Mouse (Mus musculus) layer of hippocampus, adult 2 months (tissue): ENCODE measurements at regions not wholly inside any gene's neighbourhood (a gene's known extent, or its start where the extent isn't known, plus 50 kb on each side); places are given as distances from the start of the nearest gene placed in this dataset.

Experiments used
- DNase-seq, 2 experiments: peaks; one replicate each; pipeline ENCODE4 v3.0.0; 2022; ENCODE audit warnings: low spot score in 2 of 2
- H3K27ac ChIP-seq: fragments of 200-600 bp; 2 replicates; pipeline ENCODE4 v1.8.1; 2022
- H3K4me3 ChIP-seq: fragments of 200-600 bp; 2 replicates; pipeline ENCODE4 v1.8.1; 2022; ENCODE audit warnings: mild to moderate bottlenecking
- CTCF ChIP-seq: fragments of 200-600 bp; conservative IDR thresholded peaks from 2 replicates; pipeline ENCODE4 v1.8.1; 2022; ENCODE audit warnings: antibody characterized with exemption, mild to moderate bottlenecking, moderate library complexity

DNA sequence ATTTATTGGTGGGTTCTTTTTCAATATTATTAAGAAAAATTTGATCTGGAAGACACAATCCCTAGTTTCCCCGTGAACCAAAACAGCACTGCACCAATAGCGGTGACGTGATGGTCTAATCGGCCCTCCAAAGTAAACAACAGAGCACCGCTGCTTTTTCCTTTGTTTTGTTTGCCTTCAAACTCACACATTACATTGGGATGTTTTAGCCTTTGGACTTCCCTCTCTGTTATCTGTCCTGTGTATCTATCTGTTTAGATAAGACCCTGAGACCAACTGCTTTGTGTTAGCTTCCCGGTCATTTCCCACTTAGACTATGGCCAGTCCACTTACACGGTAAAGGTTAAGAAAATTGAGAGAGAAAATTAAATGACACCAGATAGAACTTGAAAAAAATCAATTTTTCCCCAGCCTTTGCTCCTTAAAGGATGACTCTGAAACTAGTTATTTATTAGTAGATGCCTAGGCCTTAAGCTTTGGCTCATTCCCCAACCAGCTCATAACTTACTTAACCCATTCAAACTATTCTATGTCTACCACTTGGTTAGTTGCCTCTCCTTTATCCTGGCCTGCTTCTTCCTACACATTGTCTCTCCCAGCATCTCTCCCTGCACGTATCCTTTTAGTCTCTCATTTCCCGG is 257.0 kb upstream of the Lyplal1 start:
- no peak for TF ChIP-seq CTCF
- Histone ChIP-seq H3K27ac (no peak overlapping the region), H3K4me3 (no peak overlapping the region)
- no peak for DNase-seq

DNA sequence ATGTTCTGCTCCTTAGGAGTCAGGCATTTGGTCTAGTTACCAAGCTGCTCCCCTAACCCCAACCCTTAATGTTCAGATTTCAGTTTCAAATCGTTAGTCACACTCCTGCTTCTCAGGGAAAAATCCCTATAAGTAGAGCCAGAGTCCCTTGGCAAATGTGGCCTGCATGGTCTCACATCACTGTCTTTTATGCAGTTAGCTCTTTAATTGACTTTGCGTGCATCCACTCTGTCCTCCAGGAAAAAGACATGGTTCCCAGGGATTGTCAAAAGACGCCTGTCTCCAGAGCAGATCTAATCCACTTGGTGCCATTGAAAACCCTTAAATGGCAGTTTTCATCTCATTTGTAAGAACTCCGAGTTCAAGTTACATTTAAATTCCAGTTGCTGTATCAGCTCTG is 256.3 kb upstream of the Lyplal1 start:
- no peak overlapping the region for H3K4me3 ChIP-seq
- TF ChIP-seq CTCF: no peak
- H3K27ac ChIP-seq: no peak overlapping the region
- no peak for DNase-seq

DNA sequence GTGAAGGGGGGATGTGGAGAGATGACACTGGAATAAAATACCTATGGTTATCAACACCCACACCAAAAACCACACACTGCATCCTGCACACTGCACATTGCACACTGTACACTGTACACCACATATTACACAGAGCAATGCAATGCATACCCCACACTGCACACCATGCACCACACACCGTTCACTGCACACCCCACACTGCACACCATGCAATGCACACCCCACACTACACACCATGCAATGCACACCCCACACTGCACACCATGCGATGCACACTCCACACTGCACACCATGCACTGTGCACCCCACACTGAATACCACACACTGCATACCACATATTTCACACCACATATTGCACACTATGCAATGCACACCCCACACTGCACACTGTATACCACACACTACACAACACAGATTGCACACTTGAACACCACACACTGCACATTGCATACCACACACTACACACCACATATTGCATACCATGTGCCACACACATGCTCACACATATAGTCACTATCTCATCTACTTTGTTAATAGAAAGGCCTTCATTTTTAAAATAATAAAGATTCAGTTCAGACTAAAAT is 255.8 kb upstream of the Lyplal1 start:
- no peak for TF ChIP-seq CTCF
- no peak for DNase-seq
- Histone ChIP-seq H3K27ac (no peak overlapping the region), H3K4me3 (no peak overlapping the region)

DNA sequence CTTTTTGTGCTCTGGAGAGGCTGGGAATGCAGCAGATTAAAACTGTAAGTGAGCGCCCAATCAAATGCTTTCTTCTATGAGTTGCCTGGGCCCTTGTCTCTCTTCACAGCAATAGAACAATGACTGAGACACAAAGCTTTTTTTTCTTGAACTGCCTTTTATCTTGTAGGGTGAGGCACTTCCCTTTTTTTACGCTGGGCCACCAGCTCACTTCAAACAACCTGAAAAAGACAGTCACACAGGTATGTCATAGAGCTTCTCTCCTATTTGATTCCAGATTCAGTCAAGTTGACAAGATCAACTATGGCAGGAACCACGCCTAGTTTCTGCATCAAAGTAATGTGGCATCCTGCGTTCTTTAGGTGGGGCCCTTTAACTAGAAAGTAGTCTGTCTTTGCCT is 246.2 kb upstream of the Lyplal1 start:
- no peak overlapping the region for H3K4me3 ChIP-seq
- DNase-seq: no peak
- no peak for TF ChIP-seq CTCF
- H3K27ac ChIP-seq: no peak overlapping the region

DNA sequence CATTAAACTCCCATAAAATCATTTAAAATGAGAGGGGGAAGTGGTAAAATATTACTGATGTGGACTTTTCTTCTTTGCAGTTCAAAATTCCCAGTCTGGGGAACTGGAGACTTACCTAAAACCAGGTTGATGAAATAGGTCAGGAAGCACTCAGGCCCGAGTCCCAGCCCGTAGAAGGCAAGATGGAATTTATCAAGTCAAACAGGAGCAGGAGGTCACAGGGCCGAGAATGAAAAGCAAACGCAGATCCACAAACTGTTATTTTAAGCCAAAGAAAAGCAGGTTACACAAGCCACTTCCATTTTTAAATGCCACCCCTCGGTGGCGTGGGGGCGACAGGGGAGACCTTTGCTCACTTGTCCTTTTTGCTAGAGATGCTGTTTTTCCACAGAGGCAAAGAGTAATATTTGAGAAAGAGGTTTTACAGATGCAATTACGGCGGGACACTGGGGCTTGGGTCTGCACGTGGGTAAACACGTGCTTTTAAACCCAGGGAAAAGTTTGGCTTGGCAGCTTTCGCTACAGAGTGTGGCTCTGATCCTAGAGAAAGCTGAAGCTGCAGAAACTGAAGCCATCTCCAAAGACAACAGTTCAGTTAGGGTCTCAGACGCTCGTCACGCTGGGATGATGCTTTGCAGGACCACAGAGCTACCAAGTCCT is 241.0 kb upstream of the Lyplal1 start:
- Histone ChIP-seq H3K27ac (no peak overlapping the region), H3K4me3 (peak overlapping the region; percentile 8; the same call in 1 of the 2 replicates)
- DNase-seq: no peak
- TF ChIP-seq CTCF: no peak

DNA sequence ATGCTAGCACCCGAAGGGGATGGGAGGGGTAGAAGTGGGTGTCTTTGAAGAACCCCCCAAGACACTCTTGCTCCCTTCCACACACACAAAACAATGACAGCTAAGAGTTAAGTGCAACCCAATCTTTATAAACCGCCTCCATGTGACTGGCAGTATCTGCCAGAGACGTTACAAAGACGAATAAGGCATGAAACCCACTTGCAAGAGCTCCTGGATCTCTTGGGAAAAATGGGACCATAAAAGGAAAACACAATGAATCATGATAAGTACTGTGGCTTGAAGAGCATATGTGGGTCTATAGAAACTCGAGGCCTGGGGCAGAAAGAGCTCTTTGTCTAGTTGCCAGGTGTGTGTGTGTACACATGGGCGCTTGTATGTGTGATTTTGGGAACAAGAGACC is 237.6 kb upstream of the Lyplal1 start:
- H3K27ac ChIP-seq: no peak overlapping the region
- H3K4me3 ChIP-seq: no peak overlapping the region
- no peak for TF ChIP-seq CTCF
- no peak for DNase-seq

DNA sequence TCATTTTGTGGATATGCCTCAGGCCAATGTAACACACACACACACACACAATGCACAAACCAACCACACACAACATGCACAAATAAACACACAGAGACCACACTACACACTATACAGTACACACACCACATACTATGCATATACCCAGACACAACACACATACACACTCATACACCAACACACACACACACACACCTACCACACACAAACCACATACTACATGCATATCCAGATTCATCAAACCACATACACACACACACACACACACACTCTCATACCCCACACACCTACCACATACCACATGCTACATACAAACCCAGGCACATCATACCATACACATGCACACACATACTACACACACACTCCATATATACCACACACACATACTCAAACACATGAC is 237.0 kb upstream of the Lyplal1 start:
- Histone ChIP-seq H3K27ac (no peak overlapping the region), H3K4me3 (no peak overlapping the region)
- DNase-seq: no peak
- no peak for TF ChIP-seq CTCF

DNA sequence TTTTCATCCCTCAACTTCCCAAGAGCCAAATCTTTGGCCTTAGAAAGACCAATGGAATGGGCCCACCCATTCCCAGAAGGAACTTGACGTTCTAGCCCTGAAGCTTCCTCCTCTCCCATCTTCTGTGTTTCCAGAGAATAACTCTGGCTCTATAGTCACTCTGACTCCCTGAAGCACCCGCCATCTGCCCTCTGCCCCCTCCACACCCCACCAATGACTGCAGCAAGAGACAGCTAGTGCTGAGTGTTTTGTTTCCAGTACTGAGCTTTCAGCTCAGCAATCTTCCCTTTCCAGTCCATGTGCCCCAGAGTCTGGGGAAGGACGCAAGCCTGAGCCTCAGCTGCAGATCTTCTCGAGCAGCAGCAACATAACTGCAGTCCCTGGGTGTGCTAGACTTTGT is 233.3 kb upstream of the Lyplal1 start:
- Histone ChIP-seq H3K27ac (no peak overlapping the region), H3K4me3 (no peak overlapping the region)
- DNase-seq: no peak
- no peak for TF ChIP-seq CTCF

DNA sequence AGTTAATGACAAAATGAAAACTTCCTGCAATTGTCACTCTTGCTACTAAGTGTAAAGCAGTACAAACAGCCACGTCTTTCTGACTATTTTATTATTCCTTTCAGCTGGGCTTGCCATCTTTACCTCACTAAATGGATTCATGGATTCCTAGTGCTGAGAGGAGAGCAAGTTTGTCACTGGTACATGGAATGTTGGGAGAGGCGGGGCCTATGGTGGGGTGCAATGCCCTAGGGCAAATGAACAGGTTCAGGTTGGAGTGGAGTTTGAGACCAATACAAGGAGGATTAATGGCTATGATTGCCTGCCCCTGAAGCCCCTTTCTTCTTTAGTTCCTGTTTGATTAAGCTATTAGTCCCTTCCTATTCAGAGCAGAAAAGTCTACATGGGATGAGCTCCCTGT is 232.9 kb upstream of the Lyplal1 start:
- no peak for DNase-seq
- Histone ChIP-seq H3K4me3 (no peak overlapping the region), H3K27ac (no peak overlapping the region)
- TF ChIP-seq CTCF: no peak

DNA sequence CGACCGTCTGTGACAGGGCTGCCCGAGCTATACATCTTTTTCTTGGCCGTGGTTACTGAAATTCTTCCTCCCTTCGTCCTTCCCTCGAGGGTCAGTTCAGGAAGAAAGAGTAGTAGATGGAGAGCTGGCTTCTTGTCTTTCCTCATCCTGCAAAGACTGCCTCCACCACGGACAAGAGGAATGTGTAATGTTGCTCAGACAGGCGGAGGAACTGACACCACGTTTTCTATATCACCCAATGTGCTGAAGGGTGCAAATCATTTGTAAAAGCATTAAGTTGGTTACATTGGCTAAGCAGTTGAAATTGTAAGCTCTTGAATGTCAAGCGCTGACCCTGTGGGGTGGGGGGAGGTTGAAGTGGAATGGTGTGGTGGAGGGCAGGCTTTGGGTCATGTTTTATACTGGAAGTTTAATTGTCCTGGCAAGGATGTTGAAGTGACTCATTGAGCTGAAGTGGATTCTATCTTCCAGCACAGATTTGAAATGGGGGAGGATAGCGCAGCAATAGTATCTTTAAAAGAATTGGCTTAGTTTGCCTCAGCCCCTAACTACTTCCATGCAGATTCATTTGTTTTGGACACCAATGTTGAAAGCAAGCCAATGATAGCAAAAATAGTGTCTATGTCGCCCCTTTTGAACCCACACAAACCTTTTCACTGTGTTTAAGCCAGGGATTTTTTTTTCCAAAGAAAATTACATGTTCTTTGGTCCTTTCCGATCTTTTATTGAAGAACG is 230.5 kb upstream of the Lyplal1 start:
- no peak overlapping the region for H3K27ac ChIP-seq
- TF ChIP-seq CTCF: no peak
- DNase-seq: no peak
- no peak overlapping the region for H3K4me3 ChIP-seq

DNA sequence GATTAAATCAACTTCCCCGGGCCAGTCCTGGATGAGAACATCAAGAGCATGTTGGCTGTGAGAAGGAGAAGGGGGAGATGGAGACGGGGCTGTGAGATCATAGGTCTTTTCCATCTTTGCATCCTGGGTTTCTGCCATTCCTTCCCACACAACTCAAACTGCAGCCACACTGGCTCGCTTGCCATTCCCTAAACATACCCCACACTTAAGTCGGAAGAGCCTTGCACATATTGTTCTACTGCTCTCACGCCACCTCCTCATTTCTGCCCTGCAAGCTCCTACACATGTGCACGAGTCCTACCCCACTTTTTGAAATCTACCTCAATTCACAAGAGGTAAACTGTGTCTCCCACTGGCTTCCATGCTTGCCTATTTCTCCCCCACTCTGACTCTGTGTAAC is 228.3 kb upstream of the Lyplal1 start:
- H3K4me3 ChIP-seq: no peak overlapping the region
- no peak overlapping the region for H3K27ac ChIP-seq
- TF ChIP-seq CTCF: no peak
- no peak for DNase-seq

DNA sequence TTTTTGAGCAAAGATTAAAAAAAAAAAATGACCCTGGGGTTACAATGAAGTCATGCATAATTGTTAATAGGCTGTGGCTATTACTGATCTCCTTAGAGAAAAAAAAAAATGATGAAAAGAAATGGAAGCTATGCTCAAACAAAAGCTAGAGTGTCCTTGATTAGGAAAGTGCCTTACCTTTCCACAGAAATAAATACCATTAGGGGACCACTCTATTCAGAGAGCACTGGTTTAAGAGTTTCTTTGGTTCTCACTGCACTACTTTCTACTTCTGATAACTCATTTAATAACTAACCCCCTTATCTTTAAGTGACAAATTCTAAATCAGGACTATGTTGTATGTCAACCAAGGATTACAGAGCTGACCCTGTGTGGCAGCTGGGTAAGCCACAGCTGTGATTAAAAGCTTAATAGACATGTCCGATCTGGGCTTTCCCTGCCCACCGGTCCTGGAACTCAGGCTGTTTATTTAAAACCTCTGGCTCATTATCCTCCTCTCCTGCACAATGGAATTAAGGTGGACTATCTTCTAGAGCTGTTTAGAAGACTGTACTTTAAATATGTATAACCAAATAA is 225.9 kb upstream of the Lyplal1 start:
- Histone ChIP-seq H3K4me3 (no peak overlapping the region), H3K27ac (no peak overlapping the region)
- TF ChIP-seq CTCF: no peak
- DNase-seq: no peak

DNA sequence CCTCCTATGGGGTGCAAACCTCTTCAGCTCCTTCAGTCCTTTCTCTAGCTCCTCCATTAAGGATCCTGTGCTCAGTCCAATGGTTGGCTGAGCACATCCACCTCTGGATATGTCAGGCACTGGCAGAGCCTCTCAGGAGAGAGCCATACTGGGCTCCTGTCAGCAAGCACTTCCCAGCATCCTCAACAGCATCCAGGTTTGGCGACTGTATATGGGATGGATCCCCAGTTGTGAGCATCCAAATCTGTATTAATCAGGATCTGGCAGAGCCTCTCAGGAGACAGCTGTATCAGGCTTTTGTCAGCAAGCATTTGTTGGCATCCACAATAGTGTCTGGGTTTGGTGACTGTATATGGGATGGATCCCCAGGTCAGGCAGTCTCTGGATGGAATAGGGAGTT is 225.3 kb upstream of the Lyplal1 start:
- Histone ChIP-seq H3K4me3 (no peak overlapping the region), H3K27ac (peak overlapping the region; percentile 84; the same call in 1 of the 2 replicates)
- no peak for DNase-seq
- TF ChIP-seq CTCF: no peak

DNA sequence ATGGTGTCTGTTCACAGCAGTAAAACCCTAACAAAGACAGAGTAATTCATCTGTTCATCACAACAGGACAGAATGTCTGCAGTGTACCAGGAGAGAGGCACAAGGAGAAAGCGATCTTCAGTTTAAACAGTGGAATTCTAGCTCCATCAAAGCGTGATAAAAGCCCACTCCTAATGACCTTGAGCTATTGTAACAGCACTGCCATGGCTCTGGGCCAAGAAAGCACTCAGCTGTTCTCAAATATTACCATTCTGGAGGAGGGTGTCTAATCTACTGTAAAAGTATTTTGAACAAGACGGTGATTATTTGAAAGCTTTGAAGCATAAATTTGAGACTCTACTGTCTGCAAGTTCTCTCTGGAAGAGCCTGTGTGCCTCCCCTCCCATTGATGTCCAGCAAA is 224.8 kb upstream of the Lyplal1 start:
- Histone ChIP-seq H3K4me3 (no peak overlapping the region), H3K27ac (peak overlapping the region; percentile 84)
- no peak for TF ChIP-seq CTCF
- DNase-seq: no peak
